Mouse (Mus musculus) olfactory bulb, adult 2 months (tissue): Measurements from ENCODE around the gene Ctsf.

Experiments used
- CTCF ChIP-seq: fragments of 200-500 bp; IDR thresholded peaks from 2 replicates; pipeline ENCODE4 v1.5.1; 2012; ENCODE audit warnings: low read depth, mild to moderate bottlenecking, low read length, moderate library complexity; ENCODE audit not compliant: insufficient read depth
- POLR2A ChIP-seq: fragments of 200-500 bp; IDR thresholded peaks from 2 replicates; pipeline ENCODE4 v1.6.1; 2012; ENCODE audit warnings: mild to moderate bottlenecking, low read depth, low read length, moderate library complexity; ENCODE audit not compliant: insufficient read depth

DNA sequence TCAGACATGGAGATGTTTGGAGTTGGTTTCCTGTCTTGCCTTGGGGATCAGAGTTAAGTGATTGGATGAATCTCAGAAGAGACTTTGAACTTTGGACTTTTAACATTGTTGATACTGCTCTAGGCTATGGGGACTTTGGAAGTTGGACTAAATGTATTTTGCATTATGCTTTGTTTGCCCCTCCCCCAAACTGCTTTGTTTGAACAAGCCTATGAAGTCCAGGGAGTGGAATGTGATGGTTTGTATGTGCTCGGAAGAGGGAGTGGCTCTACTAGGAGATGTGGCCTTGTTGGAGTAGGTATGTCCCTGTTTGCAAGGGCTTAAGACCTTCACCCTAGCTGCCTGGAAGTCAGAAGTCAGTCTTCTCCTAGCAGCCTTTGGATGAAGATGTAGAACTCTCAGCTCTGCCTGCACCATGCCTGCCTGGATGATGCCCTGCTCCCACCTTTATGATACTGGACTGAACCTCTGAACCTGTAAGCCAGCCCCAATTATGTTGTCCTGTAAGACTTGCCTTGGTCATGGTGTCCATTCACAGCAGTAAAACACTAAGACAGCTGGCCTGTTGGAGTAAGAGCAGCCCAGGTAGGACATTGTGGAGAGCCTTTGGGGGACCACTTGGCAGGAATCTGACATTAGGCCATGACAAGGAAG, 37.6 kb upstream of the Ctsf start:
- no peak for TF ChIP-seq POLR2A
- TF ChIP-seq CTCF = no peak
